Mouse (Mus musculus): Measurements from ENCODE around the gene Nhlrc2.
"Not testable (repeated sequence)": the region's sequence is repeated elsewhere in the genome, so short reads cannot be mapped to it uniquely, and the experiment has no call there.

Gene Nhlrc2

GRCm38 (mm10) chr19:56548230-56549032 lies at the start of gene Nhlrc2:
Nhlrc2 (plus strand) TSS chr19:56548261.
- DNase-seq: peak; percentile 66

DNA sequence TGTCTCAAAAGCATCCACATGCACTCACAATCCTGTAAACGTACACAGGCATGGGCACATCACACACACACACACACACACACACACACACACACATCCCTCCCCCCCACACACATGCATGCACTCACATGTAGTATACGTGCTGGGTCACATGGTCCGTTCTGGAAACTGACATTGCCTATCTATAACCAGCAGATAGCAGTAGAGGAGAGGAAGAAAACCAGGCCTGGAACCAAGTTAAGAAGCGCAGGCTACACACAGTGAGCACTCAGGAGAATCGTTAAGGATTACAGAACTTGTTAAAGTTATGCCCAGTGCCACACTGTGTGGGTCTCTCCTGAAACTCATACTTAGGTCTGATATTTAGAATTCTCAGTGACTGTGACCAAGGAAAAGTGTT lies 45.0 kb upstream of the Nhlrc2 start:
- DNase-seq: not testable (repeated sequence)

- not testable (repeated sequence) for DNase-seq
Observed at GRCm38 (mm10) chr19:56503525-56503924, 44.5 kb upstream of the Nhlrc2 start.

- DNase-seq: not testable (repeated sequence)
Observed at GRCm38 (mm10) chr19:56511207-56511606, 36.9 kb upstream of the Nhlrc2 start.

DNA sequence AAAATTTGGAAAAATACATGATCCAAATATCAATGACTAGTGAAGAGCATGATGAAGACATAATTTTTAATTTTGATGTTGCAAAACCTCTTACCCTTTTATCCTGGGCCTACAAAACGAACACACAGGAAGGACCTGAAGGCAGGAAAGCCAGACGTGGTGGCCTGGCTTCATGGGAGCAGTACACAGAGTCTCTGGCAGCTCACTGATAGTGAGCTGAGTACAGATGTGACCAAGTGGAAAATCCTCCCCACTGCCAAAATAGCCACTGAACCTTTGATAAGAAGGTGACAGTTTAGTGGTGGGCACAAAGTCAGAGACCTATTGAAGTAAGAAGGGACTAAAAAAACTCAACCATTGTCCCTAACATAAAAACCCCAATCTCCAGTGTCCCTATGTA lies 34.5 kb upstream of the Nhlrc2 start:
- not testable (repeated sequence) for DNase-seq

GRCm38 (mm10) chr19:56519408-56519807 lies 28.7 kb upstream of the Nhlrc2 start:
- DNase-seq: not testable (repeated sequence)

DNA sequence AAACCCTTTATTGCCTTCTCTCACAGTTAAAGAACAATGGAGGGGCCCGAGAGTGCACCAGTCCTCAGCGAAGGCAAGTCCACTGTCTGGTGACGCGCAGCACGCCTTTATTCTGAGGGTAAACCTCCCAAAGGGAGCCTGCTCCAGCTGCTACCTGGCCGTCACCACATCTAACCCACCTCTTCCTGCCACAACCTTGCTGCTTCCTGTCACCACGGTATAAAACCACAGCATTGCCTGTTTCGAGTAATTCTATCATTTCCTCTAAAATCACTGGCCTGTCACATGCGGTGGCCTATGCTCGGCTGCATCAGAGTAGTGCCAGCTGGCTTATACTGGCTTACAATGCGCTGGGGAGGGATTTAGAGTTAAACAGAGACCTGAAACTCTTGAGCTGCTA lies 17.5 kb upstream of the Nhlrc2 start:
- DNase-seq: not testable (repeated sequence)

DNA sequence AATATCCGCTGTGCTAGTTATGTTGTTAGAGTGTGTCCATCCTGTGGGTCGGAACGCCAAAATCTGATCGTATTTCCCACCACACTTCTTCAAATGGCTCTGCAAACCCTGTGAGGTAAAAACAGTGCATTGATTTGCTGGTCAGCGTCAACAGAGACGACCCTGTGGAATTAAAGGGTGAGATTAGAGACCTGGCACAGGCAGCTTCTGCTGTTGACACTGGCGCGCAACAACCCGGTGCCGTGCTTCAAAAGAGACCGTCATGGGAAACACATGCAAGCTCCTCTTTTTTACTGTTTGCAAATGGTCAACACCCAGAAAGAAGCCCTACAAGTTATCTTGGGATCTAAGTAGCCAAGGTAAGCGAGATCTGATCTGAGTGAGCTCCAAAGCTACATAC lies 16.8 kb upstream of the Nhlrc2 start:
- DNase-seq: no peak

GRCm38 (mm10) chr19:56533291-56534071 lies 14.6 kb upstream of the Nhlrc2 start:
- no peak for DNase-seq

DNA sequence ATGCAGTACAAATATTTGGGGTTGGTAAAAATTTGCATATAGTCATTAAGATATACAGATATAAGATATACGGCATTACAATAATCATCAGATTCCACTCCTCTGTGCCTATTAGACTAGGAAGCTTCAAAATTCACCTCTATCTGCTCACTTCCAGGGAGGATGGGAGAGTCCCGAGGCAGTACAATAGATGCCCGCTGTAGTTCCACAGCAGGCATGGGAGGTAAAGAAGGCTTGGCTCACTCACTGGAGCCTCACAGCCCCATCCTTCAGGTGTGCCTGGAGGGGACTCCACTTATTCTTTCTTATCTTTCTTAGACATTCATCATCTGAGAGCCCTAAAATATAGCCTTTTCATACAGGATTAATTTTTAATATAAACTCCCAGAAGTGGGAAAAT lies 13.7 kb upstream of the Nhlrc2 start:
- no peak for DNase-seq

DNA sequence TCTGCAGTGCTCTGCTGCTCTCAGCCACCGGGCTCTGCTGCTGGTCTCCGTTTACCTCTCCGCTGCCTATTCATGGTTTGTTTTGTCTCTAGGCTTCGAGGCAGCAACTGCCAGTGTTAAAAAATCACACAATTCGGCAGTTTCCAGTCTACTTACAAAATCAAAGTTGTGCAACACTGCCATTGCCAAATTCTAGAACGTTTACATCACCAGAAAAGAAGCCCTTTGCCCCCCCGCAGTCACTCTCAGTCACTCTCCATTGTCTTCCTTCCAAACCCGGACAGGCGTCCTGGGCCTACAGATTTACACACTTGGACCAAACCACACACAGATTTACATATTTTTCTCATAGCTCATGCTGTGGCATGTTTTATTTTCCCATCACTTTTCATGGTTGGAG lies 13.0 kb upstream of the Nhlrc2 start:
- no peak for DNase-seq

GRCm38 (mm10) chr19:56535765-56536164 lies 12.3 kb upstream of the Nhlrc2 start:
- DNase-seq: no peak

DNA sequence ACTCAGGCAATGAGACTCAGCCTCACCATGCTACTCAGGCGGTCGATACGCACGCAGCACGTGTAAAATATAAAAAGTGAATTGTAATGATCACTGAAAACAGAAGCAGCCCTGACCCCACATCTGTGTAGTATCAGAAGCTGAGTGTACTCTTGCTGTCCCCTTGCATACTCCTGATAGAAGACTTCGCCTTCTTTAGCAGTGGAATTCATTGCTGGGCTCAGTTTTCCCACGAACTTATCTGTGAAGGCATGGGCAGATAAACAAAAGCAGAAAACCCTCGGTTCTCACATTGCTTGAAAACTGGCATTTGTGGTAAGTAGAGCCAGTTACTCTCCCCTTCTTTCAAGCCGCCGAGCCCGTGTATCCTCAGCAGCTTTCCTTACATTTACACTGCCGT lies 4.7 kb upstream of the Nhlrc2 start:
- no peak for DNase-seq

DNA sequence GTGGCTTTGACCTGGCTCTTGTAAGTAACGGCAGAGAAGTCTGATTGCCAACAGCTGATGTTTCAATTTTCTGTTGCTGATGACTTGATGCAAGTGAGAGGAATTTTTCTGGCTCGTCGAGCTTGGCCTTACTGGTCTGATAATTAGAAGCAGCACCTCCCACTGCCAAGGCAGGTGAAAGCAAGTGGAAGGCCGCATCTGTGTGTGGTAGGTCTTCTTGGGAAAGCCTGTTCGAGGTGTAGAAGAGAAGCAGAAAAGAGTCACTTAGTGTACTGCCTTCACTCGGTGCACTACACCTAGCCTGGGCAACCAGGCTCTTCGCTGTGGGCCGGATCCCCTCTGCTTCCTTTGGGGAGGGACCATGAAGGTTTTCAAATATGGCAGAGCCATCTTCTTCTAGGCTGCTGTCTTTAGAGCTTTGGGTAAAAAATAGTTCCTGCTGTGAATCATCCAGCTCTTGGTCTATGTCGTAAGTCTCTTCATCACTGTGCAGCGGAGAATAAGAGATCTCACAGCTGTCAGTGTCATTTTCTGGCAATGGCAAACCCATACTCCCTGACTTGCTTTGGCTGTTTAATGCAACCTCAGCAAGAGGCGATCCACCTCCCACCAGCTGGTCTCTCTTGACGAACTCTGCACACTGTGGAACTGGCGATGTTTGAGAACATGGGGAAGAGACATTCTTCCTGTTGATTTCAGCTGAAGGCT lies 3.2 kb upstream of the Nhlrc2 start:
- no peak for DNase-seq

GRCm38 (mm10) chr19:56546031-56546430 lies 2.0 kb upstream of the Nhlrc2 start:
- no peak for DNase-seq

DNA sequence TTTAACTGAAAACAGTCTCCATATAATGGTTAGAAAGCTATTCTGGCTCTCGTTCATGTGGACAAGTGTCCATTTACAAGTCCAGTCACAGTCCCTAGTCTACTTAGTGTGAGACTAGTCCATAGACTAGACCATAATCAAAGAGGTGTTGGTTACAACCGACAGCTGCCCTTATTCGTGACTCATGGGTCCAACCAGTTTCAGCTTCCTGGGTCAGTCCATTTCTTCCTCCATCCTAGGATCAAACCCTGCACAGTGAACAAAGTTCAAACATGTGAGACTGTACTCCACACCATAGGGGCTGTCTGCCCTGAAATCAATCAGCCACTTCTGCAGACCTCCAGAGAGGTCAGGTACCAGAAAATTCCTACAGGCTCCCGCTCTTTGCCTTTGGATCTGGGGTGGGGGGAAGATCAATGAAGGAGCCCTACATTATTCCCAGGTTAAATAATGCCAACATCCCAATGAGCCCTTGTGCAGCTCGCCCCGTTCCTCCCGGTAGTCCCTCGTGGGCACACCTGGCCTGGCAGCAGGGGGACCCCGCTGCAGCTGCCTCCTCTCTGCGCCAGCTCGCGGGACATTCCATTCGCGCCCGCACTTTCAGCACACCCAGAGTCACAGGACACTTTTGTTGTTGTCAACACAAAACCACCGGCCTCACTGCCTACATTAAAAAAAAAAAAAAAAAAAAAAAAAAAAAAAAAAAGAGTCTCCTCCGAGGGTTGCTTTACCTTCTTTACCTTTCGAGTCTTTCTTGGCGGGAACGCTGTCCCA lies 418 bp upstream of the Nhlrc2 start, which contains the start of gene Dclre1a:
TSS of gene Dclre1a (minus strand) at position 767 of the 774 bp plus-strand sequence.
- DNase-seq: peak; percentile 54

GRCm38 (mm10) chr19:56549033-56549680 lies 1.1 kb downstream of the Nhlrc2 start:
- DNase-seq: no peak

GRCm38 (mm10) chr19:56553177-56553576 lies 5.1 kb downstream of the Nhlrc2 start:
- DNase-seq: no peak

DNA sequence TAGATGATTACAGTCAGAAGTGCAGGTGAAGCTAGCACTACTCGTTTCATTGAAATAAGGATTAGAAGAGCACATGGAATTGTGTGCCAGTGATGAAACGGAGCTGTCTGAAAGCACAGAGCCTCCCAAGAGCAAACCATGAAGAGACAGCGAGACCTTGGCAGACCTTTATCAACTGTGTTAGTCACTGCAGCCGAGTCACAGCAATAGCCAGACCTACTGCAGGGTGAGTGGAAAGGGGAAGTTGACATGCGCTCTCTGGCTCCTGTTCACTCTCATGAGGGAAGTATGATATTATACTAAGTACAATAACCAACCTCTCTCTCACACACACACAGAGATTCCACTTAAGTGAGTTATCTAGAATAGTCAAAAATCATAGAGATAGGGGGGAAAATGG lies 7.9 kb downstream of the Nhlrc2 start:
- DNase-seq: no peak

DNA sequence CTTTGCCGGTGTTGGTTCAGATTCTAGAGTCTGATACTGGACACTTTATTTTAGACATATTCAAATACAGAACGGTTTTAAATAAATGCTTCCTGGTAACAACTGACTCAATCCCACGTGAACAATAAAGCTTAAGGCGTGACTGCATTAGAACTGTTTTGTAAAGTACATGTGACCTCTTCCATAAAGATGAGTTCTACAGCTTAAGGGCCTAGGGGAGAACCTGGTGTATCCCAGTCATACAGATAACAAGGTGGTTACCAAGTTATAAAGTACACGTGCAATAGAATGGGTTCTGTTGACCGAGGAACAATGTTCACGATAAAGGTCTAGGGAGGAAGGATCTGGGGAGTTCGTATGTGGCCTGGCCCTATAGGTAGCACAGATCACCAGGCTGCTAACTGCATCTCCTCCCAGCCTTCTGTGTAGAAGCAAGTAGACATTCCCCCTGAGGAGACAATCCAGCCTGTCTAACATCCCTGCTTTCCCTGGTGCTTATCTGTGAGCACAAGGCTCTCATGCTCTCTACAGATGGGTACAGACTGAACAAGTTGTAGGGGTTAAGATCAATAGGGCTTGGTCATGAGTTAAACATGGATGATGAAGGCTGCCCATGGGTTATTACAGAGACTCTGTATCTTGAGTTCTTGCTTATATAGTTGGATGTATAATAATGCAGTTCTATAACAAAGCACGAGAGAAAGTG lies 14.5 kb downstream of the Nhlrc2 start:
- DNase-seq: no peak

- DNase-seq: no peak
Observed at GRCm38 (mm10) chr19:56563469-56563868, 15.4 kb downstream of the Nhlrc2 start.

Measured in right cerebral cortex, postnatal 14 days (tissue).